Mouse (Mus musculus): ENCODE results near the gene Faim2. TPM values are rescaled to one million over a fixed set of nuclear protein-coding genes. Genes with fewer than 3 reads are reported as not detected.

The Faim2 gene
- not detected in 2 replicates for polyA plus RNA-seq (2014; fragmentation: Nextera tagmentation; extraction: Ambion mirVana)

- Histone ChIP-seq H3K27ac (ENCODE audit: low read depth, low read length) (no peak within 1 kb of the TSS), H3K36me3 (ENCODE audit: control insufficient read depth, insufficient read depth, low read length) (no peaks in the 10 kb centered on the region), H3K27me3 (ENCODE audit: control insufficient read depth, insufficient read depth, low read length) (no peaks in the 10 kb centered on the region), H3K9me3 (ENCODE audit: control insufficient read depth, low read length) (no peaks in the 10 kb centered on the region), H3K4me3 (ENCODE audit: low read length) (no peak within 1 kb of the TSS), H3K4me2 (replicated peaks; ENCODE audit: low read depth, low read length) (no peak within 1 kb of the TSS), H3K4me1 (ENCODE audit: control insufficient read depth, insufficient read depth, low read length) (peaks cover 5% of the 10 kb centered on the region; the same call in 1 of the 2 replicates), H3K9ac (ENCODE audit: low read depth, low read length) (no peak within 1 kb of the TSS)
- 14% methylated on average over 27 of the region's 27 CpGs for WGBS
- ATAC-seq (ENCODE audit: low FRiP score, low TSS enrichment) = no peak
Measured at GRCm38 (mm10) chr15:99527629-99528353, at the start of gene Faim2. TSS of gene Faim2 (minus strand) at chr15:99528165.

GRCm38 (mm10) chr15:99569123-99569522 lies 41.2 kb upstream of the Faim2 start:
- Histone ChIP-seq H3K9me3 (ENCODE audit: control insufficient read depth, low read length) (no peaks in the 10 kb centered on the region), H3K9ac (ENCODE audit: low read depth, low read length) (no peak overlapping the region), H3K36me3 (ENCODE audit: control insufficient read depth, insufficient read depth, low read length) (no peaks in the 10 kb centered on the region), H3K27me3 (ENCODE audit: control insufficient read depth, insufficient read depth, low read length) (no peaks in the 10 kb centered on the region), H3K27ac (ENCODE audit: low read depth, low read length) (no peak overlapping the region), H3K4me2 (replicated peaks; ENCODE audit: low read depth, low read length) (no peak overlapping the region), H3K4me3 (ENCODE audit: low read length) (no peak overlapping the region), H3K4me1 (ENCODE audit: control insufficient read depth, insufficient read depth, low read length) (no peaks in the 10 kb centered on the region)
- WGBS = 82% methylated on average over 10 of the region's 10 CpGs
- no peak for ATAC-seq (ENCODE audit: low FRiP score, low TSS enrichment)

GRCm38 (mm10) chr15:99568682-99569081 lies 40.7 kb upstream of the Faim2 start:
- H3K9ac ChIP-seq (ENCODE audit: low read depth, low read length) = no peak overlapping the region
- no peak overlapping the region for H3K27ac ChIP-seq (ENCODE audit: low read depth, low read length)
- 57% methylated on average over 6 of the region's 6 CpGs for WGBS
- H3K36me3 ChIP-seq (ENCODE audit: control insufficient read depth, insufficient read depth, low read length) = no peaks in the 10 kb centered on the region
- no peak overlapping the region for H3K4me2 ChIP-seq (replicated peaks; ENCODE audit: low read depth, low read length)
- no peaks in the 10 kb centered on the region for H3K27me3 ChIP-seq (ENCODE audit: control insufficient read depth, insufficient read depth, low read length)
- H3K9me3 ChIP-seq (ENCODE audit: control insufficient read depth, low read length) = no peaks in the 10 kb centered on the region
- no peak overlapping the region for H3K4me3 ChIP-seq (ENCODE audit: low read length)
- no peaks in the 10 kb centered on the region for H3K4me1 ChIP-seq (ENCODE audit: control insufficient read depth, insufficient read depth, low read length)
- ATAC-seq (ENCODE audit: low FRiP score, low TSS enrichment) = no peak

GRCm38 (mm10) chr15:99567371-99567770 lies 39.4 kb upstream of the Faim2 start:
- no peak for ATAC-seq (ENCODE audit: low FRiP score, low TSS enrichment)
- no peak overlapping the region for H3K4me3 ChIP-seq (ENCODE audit: low read length)
- H3K27ac ChIP-seq (ENCODE audit: low read depth, low read length) = no peak overlapping the region
- no peaks in the 10 kb centered on the region for H3K27me3 ChIP-seq (ENCODE audit: control insufficient read depth, insufficient read depth, low read length)
- no peak overlapping the region for H3K9ac ChIP-seq (ENCODE audit: low read depth, low read length)
- no peaks in the 10 kb centered on the region for H3K9me3 ChIP-seq (ENCODE audit: control insufficient read depth, low read length)
- H3K4me1 ChIP-seq (ENCODE audit: control insufficient read depth, insufficient read depth, low read length) = no peaks in the 10 kb centered on the region
- H3K4me2 ChIP-seq (replicated peaks; ENCODE audit: low read depth, low read length) = no peak overlapping the region
- no peaks in the 10 kb centered on the region for H3K36me3 ChIP-seq (ENCODE audit: control insufficient read depth, insufficient read depth, low read length)
- WGBS = 81% methylated on average over 4 of the region's 4 CpGs

GRCm38 (mm10) chr15:99560246-99560645 lies 32.3 kb upstream of the Faim2 start:
- no peak overlapping the region for H3K4me3 ChIP-seq (ENCODE audit: low read length)
- no peaks in the 10 kb centered on the region for H3K4me1 ChIP-seq (ENCODE audit: control insufficient read depth, insufficient read depth, low read length)
- no peaks in the 10 kb centered on the region for H3K36me3 ChIP-seq (ENCODE audit: control insufficient read depth, insufficient read depth, low read length)
- no peak overlapping the region for H3K27ac ChIP-seq (ENCODE audit: low read depth, low read length)
- no peaks in the 10 kb centered on the region for H3K9me3 ChIP-seq (ENCODE audit: control insufficient read depth, low read length)
- no peaks in the 10 kb centered on the region for H3K27me3 ChIP-seq (ENCODE audit: control insufficient read depth, insufficient read depth, low read length)
- WGBS = 80% methylated on average over 10 of the region's 10 CpGs
- no peak overlapping the region for H3K9ac ChIP-seq (ENCODE audit: low read depth, low read length)
- ATAC-seq (ENCODE audit: low FRiP score, low TSS enrichment) = no peak
- H3K4me2 ChIP-seq (replicated peaks; ENCODE audit: low read depth, low read length) = no peak overlapping the region

- no peaks in the 10 kb centered on the region for H3K36me3 ChIP-seq (ENCODE audit: control insufficient read depth, insufficient read depth, low read length)
- no peak overlapping the region for H3K27ac ChIP-seq (ENCODE audit: low read depth, low read length)
- 88% methylated on average over 1 of the region's 1 CpGs for WGBS
- no peaks in the 10 kb centered on the region for H3K9me3 ChIP-seq (ENCODE audit: control insufficient read depth, low read length)
- H3K4me2 ChIP-seq (replicated peaks; ENCODE audit: low read depth, low read length) = no peak overlapping the region
- H3K9ac ChIP-seq (ENCODE audit: low read depth, low read length) = no peak overlapping the region
- H3K4me3 ChIP-seq (ENCODE audit: low read length) = no peak overlapping the region
- no peak for ATAC-seq (ENCODE audit: low FRiP score, low TSS enrichment)
- no peaks in the 10 kb centered on the region for H3K4me1 ChIP-seq (ENCODE audit: control insufficient read depth, insufficient read depth, low read length)
- H3K27me3 ChIP-seq (ENCODE audit: control insufficient read depth, insufficient read depth, low read length) = no peaks in the 10 kb centered on the region
Measured at GRCm38 (mm10) chr15:99558947-99559346, 31.0 kb upstream of the Faim2 start.

- Histone ChIP-seq H3K9me3 (ENCODE audit: control insufficient read depth, low read length) (no peaks in the 10 kb centered on the region), H3K4me2 (replicated peaks; ENCODE audit: low read depth, low read length) (no peak overlapping the region), H3K4me3 (ENCODE audit: low read length) (no peak overlapping the region), H3K9ac (ENCODE audit: low read depth, low read length) (no peak overlapping the region), H3K27me3 (ENCODE audit: control insufficient read depth, insufficient read depth, low read length) (no peaks in the 10 kb centered on the region), H3K27ac (ENCODE audit: low read depth, low read length) (no peak overlapping the region), H3K36me3 (ENCODE audit: control insufficient read depth, insufficient read depth, low read length) (no peaks in the 10 kb centered on the region), H3K4me1 (ENCODE audit: control insufficient read depth, insufficient read depth, low read length) (no peaks in the 10 kb centered on the region)
- no peak for ATAC-seq (ENCODE audit: low FRiP score, low TSS enrichment)
- WGBS = 74% methylated on average over 6 of the region's 6 CpGs
Measured at GRCm38 (mm10) chr15:99553767-99554166, 25.8 kb upstream of the Faim2 start.

- ATAC-seq (ENCODE audit: low FRiP score, low TSS enrichment) = no peak
- Histone ChIP-seq H3K4me3 (ENCODE audit: low read length) (no peak overlapping the region), H3K9ac (ENCODE audit: low read depth, low read length) (no peak overlapping the region), H3K9me3 (ENCODE audit: control insufficient read depth, low read length) (no peaks in the 10 kb centered on the region), H3K27ac (ENCODE audit: low read depth, low read length) (no peak overlapping the region), H3K27me3 (ENCODE audit: control insufficient read depth, insufficient read depth, low read length) (no peaks in the 10 kb centered on the region), H3K36me3 (ENCODE audit: control insufficient read depth, insufficient read depth, low read length) (no peaks in the 10 kb centered on the region), H3K4me2 (replicated peaks; ENCODE audit: low read depth, low read length) (no peak overlapping the region), H3K4me1 (ENCODE audit: control insufficient read depth, insufficient read depth, low read length) (no peaks in the 10 kb centered on the region)
- WGBS = 41% methylated on average over 2 of the region's 2 CpGs
Measured at GRCm38 (mm10) chr15:99549901-99550300, 21.9 kb upstream of the Faim2 start.

GRCm38 (mm10) chr15:99547732-99548131 lies 19.8 kb upstream of the Faim2 start:
- Histone ChIP-seq H3K4me3 (ENCODE audit: low read length) (no peak overlapping the region), H3K36me3 (ENCODE audit: control insufficient read depth, insufficient read depth, low read length) (no peaks in the 10 kb centered on the region), H3K9ac (ENCODE audit: low read depth, low read length) (no peak overlapping the region), H3K9me3 (ENCODE audit: control insufficient read depth, low read length) (no peaks in the 10 kb centered on the region), H3K27ac (ENCODE audit: low read depth, low read length) (no peak overlapping the region), H3K27me3 (ENCODE audit: control insufficient read depth, insufficient read depth, low read length) (no peaks in the 10 kb centered on the region), H3K4me1 (ENCODE audit: control insufficient read depth, insufficient read depth, low read length) (no peaks in the 10 kb centered on the region), H3K4me2 (replicated peaks; ENCODE audit: low read depth, low read length) (no peak overlapping the region)
- no peak for ATAC-seq (ENCODE audit: low FRiP score, low TSS enrichment)
- 66% methylated on average over 6 of the region's 6 CpGs for WGBS

Measured in kidney, embryonic 14.5 days (tissue).